ENCODE assay signal across 26 mouse cellular contexts in the genomic region with DNA sequence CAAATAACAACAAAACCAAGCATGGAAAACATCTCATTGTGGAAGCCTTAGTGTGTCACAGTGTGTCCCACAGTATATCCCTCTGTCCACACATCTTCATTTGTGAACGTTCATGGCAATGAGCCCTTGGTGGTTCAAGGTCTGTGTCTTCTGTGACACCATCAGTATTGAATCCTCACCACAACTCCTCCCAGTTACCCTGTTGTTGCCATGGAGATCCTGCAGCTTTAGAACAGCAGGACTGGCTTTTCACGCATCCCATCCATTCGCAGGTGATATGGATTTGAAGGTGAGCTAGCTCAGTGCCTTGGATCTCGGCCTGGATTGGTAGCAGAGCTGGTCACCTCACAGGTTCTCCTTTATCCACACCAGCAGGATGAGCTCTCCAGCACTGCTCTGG.
DNase-seq lines count a peak whose midpoint lies in the region; ATAC-seq and TF ChIP-seq lines count a peak whose summit lies in the region.
"Had no signal": no experiment of that assay in that cellular context is flagged by ENCODE, and none has a peak within 500 bp of the region (broad histone marks: within the 10 kb centered on the region; RNA-seq: fewer than 3 reads in every experiment).

No protein-coding gene starts in this region.

- DNase-seq in hindbrain, embryonic 11.5 days (ENCODE audit: low spot score): no peak
- DNase-seq in midbrain, embryonic 14.5 days: peak; percentile 18
- DNase-seq in midbrain, embryonic 11.5 days (ENCODE audit: low spot score, missing footprints): no peak
- peak; percentile 47 for DNase-seq in brain, embryonic 14.5 days (ENCODE audit: low read depth)
- no peak for DNase-seq in layer of hippocampus, adult 11-12 months (ENCODE audit: low spot score)
- DNase-seq: adrenal gland, adult 8-10 months; adrenal gland, postnatal 25 days; cerebellum, adult 18-20 months; cerebellum, adult 9-10 months; cerebellum, postnatal 14 days; gastrocnemius, adult 2 months; gastrocnemius, postnatal 25 days; heart, adult 18-20 months; heart, postnatal 14 days; heart, postnatal 4 days had no signal

- no peaks in the 10 kb centered on the region for H3K9me3 ChIP-seq in hindbrain, embryonic 15.5 days
- no peaks in the 10 kb centered on the region for H3K9me3 ChIP-seq in hindbrain, embryonic 11.5 days (ENCODE audit: control insufficient read depth, low read length)
- H3K9me3 ChIP-seq in midbrain, embryonic 14.5 days (ENCODE audit: control insufficient read depth, low read length): no peaks in the 10 kb centered on the region
- no peaks in the 10 kb centered on the region for H3K9me3 ChIP-seq in midbrain, embryonic 11.5 days (ENCODE audit: control insufficient read depth, low read length)
- H3K9me3 ChIP-seq in midbrain, embryonic 16.5 days (replicated peaks; ENCODE audit: control insufficient read depth, low read length, poor library complexity, severe bottlenecking): no peaks in the 10 kb centered on the region
- H3K9me3 ChIP-seq: forebrain, embryonic 10.5 days; heart, embryonic 10.5 days; heart, embryonic 13.5 days; hindbrain, embryonic 12.5 days; intestine, embryonic 15.5 days had no signal

- TF ChIP-seq POLR2A in brain, embryonic 14.5 days (IDR thresholded peaks at IDR 0.05; ENCODE audit: borderline replicate concordance, extremely low read depth, insufficient read depth, insufficient read length, poor library complexity, severe bottlenecking): no peak

- H3K4me1 ChIP-seq in hindbrain, embryonic 15.5 days (replicated peaks): no peaks in the 10 kb centered on the region
- no peaks in the 10 kb centered on the region for H3K4me1 ChIP-seq in hindbrain, embryonic 11.5 days (replicated peaks; ENCODE audit: control insufficient read depth, insufficient read depth, low read length)
- H3K4me1 ChIP-seq in midbrain, embryonic 14.5 days (ENCODE audit: control insufficient read depth, insufficient read depth, low read length): no peaks in the 10 kb centered on the region
- no peaks in the 10 kb centered on the region for H3K4me1 ChIP-seq in midbrain, embryonic 11.5 days (ENCODE audit: control insufficient read depth, insufficient read depth, low read length)
- H3K4me1 ChIP-seq in midbrain, embryonic 16.5 days (ENCODE audit: control insufficient read depth, insufficient read depth, low read length): peaks cover 2% of the 10 kb centered on the region; the same call in 1 of the 2 replicates
- H3K4me1 ChIP-seq: hindbrain, embryonic 12.5 days; intestine, embryonic 15.5 days had no signal

- ATAC-seq in hindbrain, embryonic 15.5 days (ENCODE audit: low FRiP score, low read depth): peak; percentile 34; the same call in 1 of the 2 replicates
- no peak for ATAC-seq in hindbrain, embryonic 11.5 days (ENCODE audit: low FRiP score)
- ATAC-seq in midbrain, embryonic 14.5 days (ENCODE audit: low FRiP score, low TSS enrichment): peak; percentile 47; the same call in 1 of the 2 replicates
- ATAC-seq in midbrain, embryonic 11.5 days (ENCODE audit: low FRiP score): no peak
- ATAC-seq in midbrain, embryonic 16.5 days: peak; percentile 73; the same call in 1 of the 2 replicates
- ATAC-seq in inflammation-experienced regulatory T-cells, adult 6 months: no peak
- ATAC-seq: activated CD4-positive, CD25-positive, alpha-beta regulatory T cell, adult 4 months; CD4-positive, CD25-positive, alpha-beta regulatory T cell, adult 4 months; forebrain, embryonic 16.5 days; intestine, embryonic 15.5 days had no signal

- H3K27me3 ChIP-seq in hindbrain, embryonic 15.5 days: no peaks in the 10 kb centered on the region
- no peaks in the 10 kb centered on the region for H3K27me3 ChIP-seq in hindbrain, embryonic 11.5 days (ENCODE audit: control insufficient read depth, insufficient read depth, low read length)
- H3K27me3 ChIP-seq in midbrain, embryonic 14.5 days (ENCODE audit: control insufficient read depth, insufficient read depth, low read length): no peaks in the 10 kb centered on the region
- H3K27me3 ChIP-seq in midbrain, embryonic 11.5 days (ENCODE audit: control insufficient read depth, insufficient read depth, low read length): no peaks in the 10 kb centered on the region
- H3K27me3 ChIP-seq in midbrain, embryonic 16.5 days (ENCODE audit: control insufficient read depth, insufficient read depth, low read depth, low read length): no peaks in the 10 kb centered on the region
- H3K27me3 ChIP-seq: heart, embryonic 13.5 days; hindbrain, embryonic 12.5 days; intestine, embryonic 15.5 days had no signal

- H3K27ac ChIP-seq in hindbrain, embryonic 15.5 days (replicated peaks): no peak overlapping the region
- no peak overlapping the region for H3K27ac ChIP-seq in hindbrain, embryonic 11.5 days (ENCODE audit: low read depth, low read length)
- no peak overlapping the region for H3K27ac ChIP-seq in midbrain, embryonic 14.5 days (replicated peaks; ENCODE audit: low read depth, low read length)
- H3K27ac ChIP-seq in midbrain, embryonic 11.5 days (ENCODE audit: low read depth, low read length): no peak overlapping the region
- H3K27ac ChIP-seq in midbrain, embryonic 16.5 days (ENCODE audit: low read length): no peak overlapping the region
- H3K27ac ChIP-seq: forebrain, embryonic 10.5 days; gastrocnemius, adult 2 months; heart, embryonic 10.5 days; heart, embryonic 13.5 days; hindbrain, embryonic 12.5 days; intestine, embryonic 15.5 days had no signal

- 75% methylated on average over 4 of the region's 4 CpGs for WGBS in hindbrain, embryonic 15.5 days
- WGBS in hindbrain, embryonic 11.5 days: 78% methylated on average over 4 of the region's 4 CpGs
- 64% methylated on average over 4 of the region's 4 CpGs for WGBS in midbrain, embryonic 14.5 days
- 76% methylated on average over 4 of the region's 4 CpGs for WGBS in midbrain, embryonic 11.5 days
- WGBS in midbrain, embryonic 16.5 days: 58% methylated on average over 4 of the region's 4 CpGs

- no peak overlapping the region for H3K9ac ChIP-seq in hindbrain, embryonic 15.5 days
- no peak overlapping the region for H3K9ac ChIP-seq in hindbrain, embryonic 11.5 days (ENCODE audit: low read depth, low read length)
- H3K9ac ChIP-seq in midbrain, embryonic 14.5 days (replicated peaks; ENCODE audit: low read length): no peak overlapping the region
- H3K9ac ChIP-seq in midbrain, embryonic 11.5 days (ENCODE audit: low read length): no peak overlapping the region
- H3K9ac ChIP-seq in midbrain, embryonic 16.5 days (ENCODE audit: low read depth, low read length): no peak overlapping the region
- H3K9ac ChIP-seq: heart, embryonic 13.5 days; hindbrain, embryonic 12.5 days; intestine, embryonic 15.5 days had no signal

- H3K4me2 ChIP-seq in hindbrain, embryonic 15.5 days: no peak overlapping the region
- H3K4me2 ChIP-seq in hindbrain, embryonic 11.5 days (replicated peaks; ENCODE audit: low read depth, low read length): no peak overlapping the region
- no peak overlapping the region for H3K4me2 ChIP-seq in midbrain, embryonic 14.5 days (ENCODE audit: low read length)
- no peak overlapping the region for H3K4me2 ChIP-seq in midbrain, embryonic 11.5 days
- no peak overlapping the region for H3K4me2 ChIP-seq in midbrain, embryonic 16.5 days (ENCODE audit: low read length)
- H3K4me2 ChIP-seq: heart, embryonic 13.5 days; hindbrain, embryonic 12.5 days; intestine, embryonic 15.5 days had no signal

- TF ChIP-seq CTCF in brain, embryonic 14.5 days (IDR thresholded peaks at IDR 0.05; ENCODE audit: borderline replicate concordance, extremely low read depth, insufficient read depth, insufficient read length): no peak

- no peaks in the 10 kb centered on the region for H3K36me3 ChIP-seq in hindbrain, embryonic 15.5 days
- H3K36me3 ChIP-seq in hindbrain, embryonic 11.5 days (ENCODE audit: control insufficient read depth, insufficient read depth, low read length): no peaks in the 10 kb centered on the region
- no peaks in the 10 kb centered on the region for H3K36me3 ChIP-seq in midbrain, embryonic 14.5 days (ENCODE audit: control insufficient read depth, insufficient read depth, low read length)
- no peaks in the 10 kb centered on the region for H3K36me3 ChIP-seq in midbrain, embryonic 11.5 days (ENCODE audit: control insufficient read depth, insufficient read depth, low read length)
- no peaks in the 10 kb centered on the region for H3K36me3 ChIP-seq in midbrain, embryonic 16.5 days (ENCODE audit: control insufficient read depth, insufficient read depth, low read length)
- H3K36me3 ChIP-seq: forebrain, embryonic 10.5 days; heart, embryonic 10.5 days; heart, embryonic 13.5 days; hindbrain, embryonic 12.5 days; intestine, embryonic 15.5 days had no signal

- H3K4me3 ChIP-seq in hindbrain, embryonic 15.5 days: no peak overlapping the region
- no peak overlapping the region for H3K4me3 ChIP-seq in hindbrain, embryonic 11.5 days (ENCODE audit: low read depth, low read length)
- no peak overlapping the region for H3K4me3 ChIP-seq in midbrain, embryonic 14.5 days (replicated peaks; ENCODE audit: low read depth, low read length)
- H3K4me3 ChIP-seq in midbrain, embryonic 11.5 days (ENCODE audit: low read depth, low read length): no peak overlapping the region
- H3K4me3 ChIP-seq in midbrain, embryonic 16.5 days (ENCODE audit: low read depth, low read length): no peak overlapping the region
- H3K4me3 ChIP-seq: forebrain, embryonic 10.5 days; gastrocnemius, adult 2 months; heart, embryonic 10.5 days; heart, embryonic 13.5 days; hindbrain, embryonic 12.5 days; intestine, embryonic 15.5 days had no signal

Comparison
In these comparisons a context has a peak if more than half of its experiments do, and no peak if none do; other contexts are left out.
1. ATAC-seq: peak in hindbrain, embryonic 15.5 days (single experiment), midbrain, embryonic 14.5 days (single experiment) and midbrain, embryonic 16.5 days (single experiment); none in hindbrain, embryonic 11.5 days (single experiment), midbrain, embryonic 11.5 days (single experiment) and inflammation-experienced regulatory T-cells, adult 6 months (single experiment).
2. DNase-seq: peak in midbrain, embryonic 14.5 days (single experiment) and brain, embryonic 14.5 days (single experiment); none in hindbrain, embryonic 11.5 days (single experiment), midbrain, embryonic 11.5 days (single experiment) and layer of hippocampus, adult 11-12 months (single experiment).